Mouse (Mus musculus) spleen, adult 2 months (tissue): ENCODE measurements around the gene Il1r2.

Experiments used
- CTCF ChIP-seq: fragments of 200-500 bp; IDR thresholded peaks from 2 replicates; pipeline ENCODE4 v1.5.1; 2011; ENCODE audit warnings: mild to moderate bottlenecking, inconsistent platforms; ENCODE audit not compliant: insufficient read depth, insufficient read length, insufficient replicate concordance; ENCODE audit errors: extremely low read depth
- POLR2A ChIP-seq: fragments of 200-500 bp; IDR thresholded peaks from 2 replicates; pipeline ENCODE4 v1.6.1; 2011; ENCODE audit warnings: low read depth, low read length, inconsistent platforms

DNA sequence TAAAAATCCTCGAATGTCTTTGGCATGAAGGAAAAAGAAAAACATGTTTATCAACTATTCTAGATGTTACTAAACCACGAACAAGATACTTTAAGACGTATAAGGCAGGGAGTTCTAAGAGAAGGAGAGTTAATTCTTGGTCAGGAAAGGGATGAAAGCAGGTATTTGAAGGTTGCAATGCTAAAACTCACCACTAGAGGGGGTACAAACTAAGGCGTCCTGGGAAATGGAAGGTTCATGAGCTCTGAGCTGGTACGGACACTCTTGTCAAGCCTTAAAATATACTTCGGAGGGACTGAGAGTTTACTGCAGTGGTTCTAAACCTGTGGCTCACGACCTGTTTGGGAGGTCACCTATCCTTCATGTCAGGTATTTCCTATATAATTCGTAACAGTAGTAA lies 41.4 kb downstream of the Il1r2 start:
- TF ChIP-seq POLR2A, result no peak
- peak; percentile 13; the same call in 1 of the 2 replicates for TF ChIP-seq CTCF
